Mouse (Mus musculus): Measurements from ENCODE around the gene Slc26a1.

Gene Slc26a1

GRCm38 (mm10) chr5:108675251-108675816, at the start of gene Slc26a1:
Slc26a1 (minus strand) TSS chr5:108675569.
- DNase-seq (ENCODE audit: low spot score in 2 of 2) = no peak

- peak in 1 of 2 experiments; percentile 29 for DNase-seq (ENCODE audit: low spot score in 2 of 2)
Measured at GRCm38 (mm10) chr5:108724006-108724405, 48.6 kb upstream of the Slc26a1 start.

- no peak for DNase-seq (ENCODE audit: low spot score in 2 of 2)
Measured at GRCm38 (mm10) chr5:108719761-108720160, 44.4 kb upstream of the Slc26a1 start.

GRCm38 (mm10) chr5:108718051-108718450, 42.7 kb upstream of the Slc26a1 start:
- DNase-seq (ENCODE audit: low spot score in 2 of 2) = no peak

- no peak for DNase-seq (ENCODE audit: low spot score in 2 of 2)
Measured at GRCm38 (mm10) chr5:108715974-108716373, 40.6 kb upstream of the Slc26a1 start.

- no peak for DNase-seq (ENCODE audit: low spot score in 2 of 2)
Measured at GRCm38 (mm10) chr5:108714149-108714548, 38.8 kb upstream of the Slc26a1 start.

GRCm38 (mm10) chr5:108713691-108714090, 38.3 kb upstream of the Slc26a1 start:
- no peak for DNase-seq (ENCODE audit: low spot score in 2 of 2)

GRCm38 (mm10) chr5:108713096-108713495, 37.7 kb upstream of the Slc26a1 start:
- DNase-seq (ENCODE audit: low spot score in 2 of 2) = no peak

- DNase-seq (ENCODE audit: low spot score in 2 of 2) = no peak
Measured at GRCm38 (mm10) chr5:108711968-108712367, 36.6 kb upstream of the Slc26a1 start.

GRCm38 (mm10) chr5:108708981-108709731, 33.8 kb upstream of the Slc26a1 start:
- DNase-seq (ENCODE audit: low spot score in 2 of 2) = no peak

- DNase-seq (ENCODE audit: low spot score in 2 of 2) = no peak
Measured at GRCm38 (mm10) chr5:108708419-108708818, 33.0 kb upstream of the Slc26a1 start.

GRCm38 (mm10) chr5:108707758-108708157, 32.4 kb upstream of the Slc26a1 start:
- DNase-seq (ENCODE audit: low spot score in 2 of 2) = no peak

GRCm38 (mm10) chr5:108703754-108704626, 28.6 kb upstream of the Slc26a1 start:
- DNase-seq (ENCODE audit: low spot score in 2 of 2) = no peak

- DNase-seq (ENCODE audit: low spot score in 2 of 2) = no peak
Measured at GRCm38 (mm10) chr5:108701341-108702021, 26.1 kb upstream of the Slc26a1 start.

GRCm38 (mm10) chr5:108700346-108700745, 25.0 kb upstream of the Slc26a1 start:
- no peak for DNase-seq (ENCODE audit: low spot score in 2 of 2)

GRCm38 (mm10) chr5:108697341-108697753, 22.0 kb upstream of the Slc26a1 start:
- DNase-seq (ENCODE audit: low spot score in 2 of 2) = no peak

GRCm38 (mm10) chr5:108696542-108696941, 21.2 kb upstream of the Slc26a1 start:
- DNase-seq (ENCODE audit: low spot score in 2 of 2) = no peak

GRCm38 (mm10) chr5:108695861-108696260, 20.5 kb upstream of the Slc26a1 start:
- no peak for DNase-seq (ENCODE audit: low spot score in 2 of 2)

GRCm38 (mm10) chr5:108694352-108695261, 19.2 kb upstream of the Slc26a1 start:
- DNase-seq (ENCODE audit: low spot score in 2 of 2) = peak; percentile 44 to 51

GRCm38 (mm10) chr5:108693872-108694288, 18.5 kb upstream of the Slc26a1 start:
- peak; percentile 75 to 76 for DNase-seq (ENCODE audit: low spot score in 2 of 2)

- DNase-seq (ENCODE audit: low spot score in 2 of 2) = peak; percentile 44 to 61
Measured at GRCm38 (mm10) chr5:108692271-108692670, 16.9 kb upstream of the Slc26a1 start, which contains the start of gene Fgfrl1. Fgfrl1 (plus strand) TSS chr5:108692382.

Measured in urinary bladder, adult 18-20 months (tissue).